In the genomic region with DNA sequence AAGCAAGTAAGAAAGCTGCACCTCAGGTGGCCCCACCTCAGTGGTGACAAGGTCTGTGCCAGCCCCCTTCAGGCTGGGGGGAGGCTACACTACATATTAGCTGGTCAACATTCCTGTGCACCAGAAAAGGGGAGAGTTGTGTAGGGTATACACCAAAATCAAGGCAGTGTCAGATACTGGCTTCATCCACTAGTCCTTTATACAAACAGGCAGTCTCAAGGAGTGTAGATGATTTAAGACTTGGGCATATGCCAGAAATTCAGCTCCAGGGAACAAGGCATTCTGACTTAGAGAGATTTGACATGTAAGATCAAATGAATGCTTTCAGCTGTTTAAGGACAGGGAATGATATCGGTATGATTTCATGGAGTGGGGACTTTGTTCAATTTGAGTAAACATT, we compare ENCODE assay signal across 15 mouse cellular contexts.
DNase-seq lines count a peak whose midpoint lies in the region; ATAC-seq lines count a peak whose summit lies in the region.
"Had no signal": no experiment of that assay in that cellular context is flagged by ENCODE, and none has a peak within 500 bp of the region (broad histone marks: within the 10 kb centered on the region; RNA-seq: fewer than 3 reads in every experiment).

No protein-coding gene starts in this region.

- 29% methylated on average over 1 of the region's 1 CpGs for WGBS in kidney, embryonic 16.5 days
- 27% methylated on average over 1 of the region's 1 CpGs for WGBS in forebrain, embryonic 16.5 days

- no peak overlapping the region for H3K4me3 ChIP-seq in kidney, embryonic 16.5 days (ENCODE audit: low read length)
- H3K4me3 ChIP-seq in forebrain, embryonic 16.5 days (replicated peaks; ENCODE audit: low read length), result no peak overlapping the region
- H3K4me3 ChIP-seq: heart, embryonic 13.5 days; hindbrain, embryonic 15.5 days; myocyte had no signal

- no peaks in the 10 kb centered on the region for H3K9me3 ChIP-seq in kidney, embryonic 16.5 days (ENCODE audit: low read length)
- no peaks in the 10 kb centered on the region for H3K9me3 ChIP-seq in forebrain, embryonic 16.5 days (ENCODE audit: control insufficient read depth, low read length)
- H3K9me3 ChIP-seq: heart, embryonic 13.5 days; hindbrain, embryonic 15.5 days had no signal

- H3K4me2 ChIP-seq in kidney, embryonic 16.5 days (replicated peaks; ENCODE audit: low read depth, low read length), result no peak overlapping the region
- H3K4me2 ChIP-seq in forebrain, embryonic 16.5 days (ENCODE audit: low read length), result no peak overlapping the region
- H3K4me2 ChIP-seq: heart, embryonic 13.5 days; hindbrain, embryonic 15.5 days had no signal

- DNase-seq in embryo, embryonic 9.5 days (ENCODE audit: extremely low spot score), result peak; percentile 1
- DNase-seq in embryo, embryonic 10.5 days (ENCODE audit: low spot score), result no peak
- no peak for DNase-seq in kidney, postnatal 4 days
- peak; percentile 27 for DNase-seq in ES-CJ7 (ENCODE audit: low read depth, low spot score)
- no peak for DNase-seq in layer of hippocampus, adult 9-11 months
- no peak for DNase-seq in right cerebral cortex, postnatal 25 days
- DNase-seq: cerebellum, adult 9-10 months; kidney, adult 8-10 months; liver, postnatal 0 days; thymus, postnatal 36 days had no signal

- ATAC-seq in kidney, embryonic 16.5 days (ENCODE audit: low FRiP score, low TSS enrichment), result peak; percentile 27; the same call in 1 of the 2 replicates
- peak; percentile 55; the same call in 1 of the 2 replicates for ATAC-seq in forebrain, embryonic 16.5 days
- ATAC-seq: liver, postnatal 0 days had no signal

- H3K9ac ChIP-seq in kidney, embryonic 16.5 days (replicated peaks; ENCODE audit: low read length), result no peak overlapping the region
- no peak overlapping the region for H3K9ac ChIP-seq in forebrain, embryonic 16.5 days (replicated peaks; ENCODE audit: low read depth, low read length)
- H3K9ac ChIP-seq: heart, embryonic 13.5 days; hindbrain, embryonic 15.5 days; liver, postnatal 0 days had no signal

- H3K36me3 ChIP-seq in kidney, embryonic 16.5 days (ENCODE audit: insufficient read depth, low read length), result no peaks in the 10 kb centered on the region
- H3K36me3 ChIP-seq in forebrain, embryonic 16.5 days (ENCODE audit: control insufficient read depth, insufficient read depth), result no peaks in the 10 kb centered on the region
- H3K36me3 ChIP-seq: heart, embryonic 13.5 days; hindbrain, embryonic 15.5 days had no signal

- H3K27ac ChIP-seq in kidney, embryonic 16.5 days (ENCODE audit: low read length), result no peak overlapping the region
- H3K27ac ChIP-seq in forebrain, embryonic 16.5 days (ENCODE audit: low read length), result no peak overlapping the region
- H3K27ac ChIP-seq: heart, embryonic 13.5 days; hindbrain, embryonic 15.5 days had no signal

- H3K4me1 ChIP-seq in kidney, embryonic 16.5 days (ENCODE audit: insufficient read depth, low read length), result no peaks in the 10 kb centered on the region
- no peaks in the 10 kb centered on the region for H3K4me1 ChIP-seq in forebrain, embryonic 16.5 days (replicated peaks; ENCODE audit: control insufficient read depth, insufficient read depth, low read length)
- H3K4me1 ChIP-seq: hindbrain, embryonic 15.5 days had no signal

- no peaks in the 10 kb centered on the region for H3K27me3 ChIP-seq in kidney, embryonic 16.5 days (ENCODE audit: insufficient read depth, low read length)
- no peaks in the 10 kb centered on the region for H3K27me3 ChIP-seq in forebrain, embryonic 16.5 days (replicated peaks; ENCODE audit: control insufficient read depth, insufficient read depth, low read length)
- H3K27me3 ChIP-seq: heart, embryonic 13.5 days; hindbrain, embryonic 15.5 days had no signal

Comparison
In these comparisons a context has a peak if more than half of its experiments do, and no peak if none do; other contexts are left out.
1. DNase-seq: peak in embryo, embryonic 9.5 days (single experiment) and ES-CJ7 (single experiment); none in embryo, embryonic 10.5 days (single experiment), kidney, postnatal 4 days (0 of 2), layer of hippocampus, adult 9-11 months (single experiment) and right cerebral cortex, postnatal 25 days (single experiment).